Mouse (Mus musculus): Measurements from ENCODE around the gene Icosl.
"Not testable (repeated sequence)": the region's sequence is repeated elsewhere in the genome, so short reads cannot be mapped to it uniquely, and the experiment has no call there.

Gene Icosl

GRCm38 (mm10) chr10:78074977-78075376 lies 5.9 kb downstream of the Icosl start:
- no peak for DNase-seq (ENCODE audit: low read depth, low spot score)

GRCm38 (mm10) chr10:78077862-78078261 lies 8.8 kb downstream of the Icosl start:
- no peak for DNase-seq (ENCODE audit: low read depth, low spot score)

- DNase-seq (ENCODE audit: low read depth, low spot score): no peak
Observed at GRCm38 (mm10) chr10:78078276-78078675, 9.2 kb downstream of the Icosl start.

- DNase-seq (ENCODE audit: low read depth, low spot score): no peak
Observed at GRCm38 (mm10) chr10:78079955-78080591, 11.0 kb downstream of the Icosl start.

- no peak for DNase-seq (ENCODE audit: low read depth, low spot score)
Observed at GRCm38 (mm10) chr10:78084073-78084472, 15.0 kb downstream of the Icosl start.

- no peak for DNase-seq (ENCODE audit: low read depth, low spot score)
Observed at GRCm38 (mm10) chr10:78085711-78086110, 16.6 kb downstream of the Icosl start.

GRCm38 (mm10) chr10:78086444-78087061 lies 17.5 kb downstream of the Icosl start:
- DNase-seq (ENCODE audit: low read depth, low spot score): no peak

- no peak for DNase-seq (ENCODE audit: low read depth, low spot score)
Observed at GRCm38 (mm10) chr10:78087101-78087511, 18.0 kb downstream of the Icosl start.

GRCm38 (mm10) chr10:78090246-78090645 lies 21.1 kb downstream of the Icosl start:
- DNase-seq (ENCODE audit: low read depth, low spot score): no peak

- no peak for DNase-seq (ENCODE audit: low read depth, low spot score)
Observed at GRCm38 (mm10) chr10:78090706-78091491, 21.8 kb downstream of the Icosl start.

GRCm38 (mm10) chr10:78091865-78092724 lies 23.0 kb downstream of the Icosl start:
- DNase-seq (ENCODE audit: low read depth, low spot score): no peak

GRCm38 (mm10) chr10:78092725-78093029 lies 23.6 kb downstream of the Icosl start:
- DNase-seq (ENCODE audit: low read depth, low spot score): no peak

GRCm38 (mm10) chr10:78095221-78095620 lies 26.1 kb downstream of the Icosl start:
- DNase-seq (ENCODE audit: low read depth, low spot score): no peak

GRCm38 (mm10) chr10:78095954-78096931 lies 27.1 kb downstream of the Icosl start:
- no peak for DNase-seq (ENCODE audit: low read depth, low spot score)

- not testable (repeated sequence) for DNase-seq (ENCODE audit: low read depth, low spot score)
Observed at GRCm38 (mm10) chr10:78099860-78100259, 30.8 kb downstream of the Icosl start.

GRCm38 (mm10) chr10:78100989-78101780 lies 32.1 kb downstream of the Icosl start:
- DNase-seq (ENCODE audit: low read depth, low spot score): peak; percentile 43

- DNase-seq (ENCODE audit: low read depth, low spot score): no peak
Observed at GRCm38 (mm10) chr10:78104555-78105490, 35.7 kb downstream of the Icosl start.

GRCm38 (mm10) chr10:78105548-78105947 lies 36.4 kb downstream of the Icosl start:
- DNase-seq (ENCODE audit: low read depth, low spot score): no peak
